9 mouse cellular contexts compared by ENCODE assay signal in genomic region chr7:114007565-114007964, GRCm38 (mm10).
A peak's percentile ranks its signal among the peaks of the same experiment; 100 is the strongest.
DNase-seq lines count a peak whose midpoint lies in the region; ATAC-seq and TF ChIP-seq lines count a peak whose summit lies in the region.
"Had no signal": no experiment of that assay in that cellular context is flagged by ENCODE, and none has a peak within 500 bp of the region (broad histone marks: within the 10 kb centered on the region; RNA-seq: fewer than 3 reads in every experiment).

No protein-coding gene starts in this region.

- 64% methylated on average over 5 of the region's 5 CpGs for WGBS in heart, embryonic 10.5 days
- WGBS in spleen, adult 2 months, result 72% methylated on average over 5 of the region's 5 CpGs

- no peak overlapping the region for H3K4me3 ChIP-seq in heart, embryonic 10.5 days
- no peak overlapping the region for H3K4me3 ChIP-seq in spleen, adult 2 months (ENCODE audit: extremely low read depth, insufficient read depth, insufficient read length)
- H3K4me3 ChIP-seq: hindbrain, embryonic 15.5 days had no signal

- H3K9me3 ChIP-seq in heart, embryonic 10.5 days, result no peaks in the 10 kb centered on the region
- H3K9me3 ChIP-seq: hindbrain, embryonic 15.5 days had no signal

- ATAC-seq in megakaryocyte-erythroid progenitor cell, adult 5-6 weeks (replicated peaks; ENCODE audit: low FRiP score, low TSS enrichment, poor library complexity, severe bottlenecking), result peak; percentile 75
- ATAC-seq in activated CD4-positive, CD25-positive, alpha-beta regulatory T cell, adult 4 months, result no peak

- DNase-seq in heart, adult 8-10 months (ENCODE audit: low spot score), result peak; percentile 19
- no peak for DNase-seq in heart, embryonic 10.5 days (ENCODE audit: low spot score)
- DNase-seq in spleen, adult 2 months (ENCODE audit: low read depth in 1 of 2, low spot score in 2 of 2), result no peak
- no peak for DNase-seq in spleen, postnatal 36 days (ENCODE audit: low spot score in 2 of 2)
- DNase-seq in embryo, embryonic 9.5 days (ENCODE audit: extremely low spot score), result peak; percentile 33
- DNase-seq in layer of hippocampus, adult 8-10 months (ENCODE audit: low spot score in 2 of 2), result no peak

- H3K36me3 ChIP-seq in heart, embryonic 10.5 days, result 0 out of 2 replicates have a peak, but pooled peaks cover 3% of the 10 kb centered on the region
- H3K36me3 ChIP-seq in spleen, adult 2 months (ENCODE audit: control insufficient read depth, insufficient read depth, low read length), result no peaks in the 10 kb centered on the region
- H3K36me3 ChIP-seq: hindbrain, embryonic 15.5 days had no signal

- TF ChIP-seq POLR2A in spleen, adult 2 months (IDR thresholded peaks at IDR 0.05; ENCODE audit: low read depth, low read length), result no peak

- H3K27ac ChIP-seq in heart, embryonic 10.5 days, result no peak overlapping the region
- H3K27ac ChIP-seq in spleen, adult 2 months (ENCODE audit: insufficient read depth, low read length), result no peak overlapping the region
- H3K27ac ChIP-seq: hindbrain, embryonic 15.5 days had no signal

- TF ChIP-seq CTCF in spleen, adult 2 months (IDR thresholded peaks at IDR 0.05; ENCODE audit: extremely low read depth, insufficient read depth, insufficient read length, insufficient replicate concordance), result peak; percentile 24; the same call in 1 of the 2 replicates

- peaks cover 20% of the 10 kb centered on the region for H3K4me1 ChIP-seq in heart, embryonic 10.5 days
- no peaks in the 10 kb centered on the region for H3K4me1 ChIP-seq in spleen, adult 2 months (ENCODE audit: control insufficient read depth, insufficient read depth, insufficient read length)

- no peaks in the 10 kb centered on the region for H3K27me3 ChIP-seq in heart, embryonic 10.5 days (ENCODE audit: insufficient read depth, poor library complexity, severe bottlenecking)
- no peaks in the 10 kb centered on the region for H3K27me3 ChIP-seq in spleen, adult 2 months (ENCODE audit: control insufficient read depth, insufficient read depth, low read length)
- H3K27me3 ChIP-seq: hindbrain, embryonic 15.5 days had no signal

Comparison
In these comparisons a context has a peak if more than half of its experiments do, and no peak if none do; other contexts are left out.
1. DNase-seq: peak in heart, adult 8-10 months (single experiment) and embryo, embryonic 9.5 days (single experiment); none in heart, embryonic 10.5 days (single experiment), spleen, adult 2 months (0 of 2), spleen, postnatal 36 days (0 of 2) and layer of hippocampus, adult 8-10 months (0 of 2).